ENCODE assay signal across 11 mouse cellular contexts in genomic region chr15:77161382-77161781, GRCm38 (mm10).
DNase-seq lines count a peak whose midpoint lies in the region; ATAC-seq and TF ChIP-seq lines count a peak whose summit lies in the region.
"Had no signal": no experiment of that assay in that cellular context is flagged by ENCODE, and none has a peak within 500 bp of the region (broad histone marks: within the 10 kb centered on the region; RNA-seq: fewer than 3 reads in every experiment).

No protein-coding gene starts in this region.

- H3K4me2 ChIP-seq in embryonic facial prominence, embryonic 14.5 days (ENCODE audit: low read depth, low read length) = 0 out of 2 replicates have a peak overlapping the region, but pooled peaks have one; percentile 12
- H3K4me2 ChIP-seq in kidney, postnatal 0 days (ENCODE audit: low read length) = no peak overlapping the region
- H3K4me2 ChIP-seq in midbrain, embryonic 14.5 days (ENCODE audit: low read length) = no peak overlapping the region
- H3K4me2 ChIP-seq: liver, embryonic 13.5 days; midbrain, embryonic 12.5 days had no signal

- peak; percentile 15 for DNase-seq in kidney, adult 9 months
- DNase-seq in kidney, adult 11 months = no peak
- DNase-seq in embryonic facial prominence, embryonic 14.5 days (ENCODE audit: low spot score) = peak; percentile 50
- peak; percentile 88 for DNase-seq in kidney, postnatal 0 days (ENCODE audit: low spot score)
- peak; percentile 72 for DNase-seq in lung, postnatal 36 days
- DNase-seq in left cerebral cortex, postnatal 14 days (ENCODE audit: low spot score in 2 of 2) = no peak
- DNase-seq in midbrain, embryonic 14.5 days = no peak
- DNase-seq: liver, embryonic 13.5 days; right cerebral cortex, postnatal 25 days had no signal

- peak overlapping the region; percentile 50 for H3K27ac ChIP-seq in embryonic facial prominence, embryonic 14.5 days (replicated peaks; ENCODE audit: low read depth, low read length)
- H3K27ac ChIP-seq in kidney, postnatal 0 days = peak overlapping the region; percentile 27; the same call in 1 of the 2 replicates
- H3K27ac ChIP-seq in midbrain, embryonic 14.5 days (replicated peaks; ENCODE audit: low read depth, low read length) = no peak overlapping the region
- H3K27ac ChIP-seq: liver, embryonic 13.5 days; midbrain, embryonic 12.5 days had no signal

- H3K9me3 ChIP-seq in embryonic facial prominence, embryonic 14.5 days (ENCODE audit: control insufficient read depth, low read length) = no peaks in the 10 kb centered on the region
- H3K9me3 ChIP-seq in kidney, postnatal 0 days (replicated peaks; ENCODE audit: low read length) = no peaks in the 10 kb centered on the region
- no peaks in the 10 kb centered on the region for H3K9me3 ChIP-seq in midbrain, embryonic 14.5 days (ENCODE audit: control insufficient read depth, low read length)
- H3K9me3 ChIP-seq: liver, embryonic 13.5 days; midbrain, embryonic 12.5 days had no signal

- peak overlapping the region; percentile 46 for H3K9ac ChIP-seq in embryonic facial prominence, embryonic 14.5 days (ENCODE audit: low read depth, low read length)
- H3K9ac ChIP-seq in kidney, postnatal 0 days (ENCODE audit: low read depth, low read length) = no peak overlapping the region
- H3K9ac ChIP-seq in midbrain, embryonic 14.5 days (replicated peaks; ENCODE audit: low read length) = no peak overlapping the region
- H3K9ac ChIP-seq: liver, embryonic 13.5 days; midbrain, embryonic 12.5 days had no signal

- WGBS in embryonic facial prominence, embryonic 14.5 days = 40% methylated on average over 5 of the region's 5 CpGs
- 35% methylated on average over 5 of the region's 5 CpGs for WGBS in kidney, postnatal 0 days
- 80% methylated on average over 5 of the region's 5 CpGs for WGBS in midbrain, embryonic 14.5 days

- no peak for TF ChIP-seq CTCF in kidney, postnatal 0 days (IDR thresholded peaks at IDR 0.05; ENCODE audit: low read depth)

- peaks cover 24% of the 10 kb centered on the region for H3K4me1 ChIP-seq in embryonic facial prominence, embryonic 14.5 days (ENCODE audit: control insufficient read depth, insufficient read depth, low read length)
- peaks cover 22% of the 10 kb centered on the region for H3K4me1 ChIP-seq in kidney, postnatal 0 days (replicated peaks; ENCODE audit: insufficient read depth, low read length)
- peaks cover 23% of the 10 kb centered on the region for H3K4me1 ChIP-seq in midbrain, embryonic 14.5 days (ENCODE audit: control insufficient read depth, insufficient read depth, low read length)

- ATAC-seq in embryonic facial prominence, embryonic 14.5 days (ENCODE audit: low read depth) = no peak
- ATAC-seq in kidney, postnatal 0 days (replicated peaks; ENCODE audit: low FRiP score, low read depth) = no peak; the same call in 1 of the 2 replicates
- no peak for ATAC-seq in CD4-positive, CD25-positive, alpha-beta regulatory T cell, adult 4 months
- no peak for ATAC-seq in midbrain, embryonic 14.5 days (ENCODE audit: low FRiP score, low TSS enrichment)

- H3K36me3 ChIP-seq in embryonic facial prominence, embryonic 14.5 days (ENCODE audit: control insufficient read depth, insufficient read depth, low read length) = no peaks in the 10 kb centered on the region
- H3K36me3 ChIP-seq in kidney, postnatal 0 days (ENCODE audit: insufficient read depth, low read length) = no peaks in the 10 kb centered on the region
- no peaks in the 10 kb centered on the region for H3K36me3 ChIP-seq in midbrain, embryonic 14.5 days (ENCODE audit: control insufficient read depth, insufficient read depth, low read length)
- H3K36me3 ChIP-seq: liver, embryonic 13.5 days; midbrain, embryonic 12.5 days had no signal

- H3K4me3 ChIP-seq in embryonic facial prominence, embryonic 14.5 days (ENCODE audit: low read depth, low read length) = peak overlapping the region; percentile 21; the same call in 1 of the 2 replicates
- H3K4me3 ChIP-seq in kidney, postnatal 0 days (replicated peaks; ENCODE audit: low read depth, low read length) = no peak overlapping the region
- no peak overlapping the region for H3K4me3 ChIP-seq in midbrain, embryonic 14.5 days (replicated peaks; ENCODE audit: low read depth, low read length)
- H3K4me3 ChIP-seq: liver, embryonic 13.5 days; midbrain, embryonic 12.5 days had no signal

- no peaks in the 10 kb centered on the region for H3K27me3 ChIP-seq in embryonic facial prominence, embryonic 14.5 days (replicated peaks; ENCODE audit: control insufficient read depth, insufficient read depth, low read length)
- H3K27me3 ChIP-seq in kidney, postnatal 0 days (ENCODE audit: insufficient read depth, low read length) = no peaks in the 10 kb centered on the region
- H3K27me3 ChIP-seq in midbrain, embryonic 14.5 days (ENCODE audit: control insufficient read depth, insufficient read depth, low read length) = no peaks in the 10 kb centered on the region
- H3K27me3 ChIP-seq: liver, embryonic 13.5 days; midbrain, embryonic 12.5 days had no signal

- intact Hi-C loops in left cerebral cortex, postnatal 14 days (cut with DNase I) = no loop called here

Comparison
In these comparisons a context has a peak if more than half of its experiments do, and no peak if none do; other contexts are left out.
1. DNase-seq: peak in kidney, adult 9 months (single experiment), embryonic facial prominence, embryonic 14.5 days (single experiment), kidney, postnatal 0 days (single experiment) and lung, postnatal 36 days (single experiment); none in kidney, adult 11 months (single experiment), left cerebral cortex, postnatal 14 days (0 of 2) and midbrain, embryonic 14.5 days (single experiment).